Mouse (Mus musculus) small intestine, adult 2 months (tissue): ENCODE measurements around the gene Suclg2. TPM values are rescaled to one million over a fixed set of nuclear protein-coding genes. Genes with fewer than 3 reads are reported as not detected.

ENCODE experiments used
- H3K27ac ChIP-seq: fragments of 200-500 bp; 2 replicates; pipeline ENCODE4 v1.5.1; 2012; ENCODE audit warnings: low read depth, low read length, control low read depth, inconsistent platforms; ENCODE audit not compliant: insufficient read depth
- H3K27me3 ChIP-seq: fragments of 200-500 bp; 2 replicates; pipeline ENCODE4 v1.6.1; 2012; ENCODE audit warnings: mild to moderate bottlenecking, moderate library complexity, low read length, inconsistent platforms; ENCODE audit not compliant: control insufficient read depth, insufficient read depth
- H3K36me3 ChIP-seq: fragments of 200-500 bp; 2 replicates; pipeline ENCODE4 v1.6.1; 2012; ENCODE audit warnings: mild to moderate bottlenecking, low read length, control low read depth, inconsistent platforms; ENCODE audit not compliant: control insufficient read depth, insufficient read depth
- H3K4me1 ChIP-seq: fragments of 200-500 bp; 2 replicates; pipeline ENCODE4 v1.6.1; 2012; ENCODE audit warnings: low read length, inconsistent platforms, mixed read lengths; ENCODE audit not compliant: control insufficient read depth, insufficient read depth, insufficient read length
- H3K4me3 ChIP-seq: fragments of 200-500 bp; 2 replicates; pipeline ENCODE4 v1.5.1; 2012; ENCODE audit warnings: low read depth, mild to moderate bottlenecking, control low read depth, inconsistent platforms, low read length, moderate library complexity
- CTCF ChIP-seq: fragments of 200-500 bp; IDR thresholded peaks from 2 replicates; pipeline ENCODE4 v1.5.1; 2012; ENCODE audit warnings: low read depth, mild to moderate bottlenecking, control low read depth, inconsistent platforms, low read length, moderate library complexity, mixed read lengths; ENCODE audit not compliant: insufficient replicate concordance, insufficient read length; ENCODE audit errors: extremely low read depth
- POLR2A ChIP-seq: fragments of 200-500 bp; IDR thresholded peaks from 2 replicates; pipeline ENCODE4 v1.6.1; 2012; ENCODE audit warnings: low read depth, mild to moderate bottlenecking, control low read depth, inconsistent platforms, low read length, moderate library complexity
- WGBS: fragments of 180-500 bp; shearing (Covaris S2); methylation state at CpG from one replicate; pipeline ENCODE4 v1.1.7; 2018; 5-methylcytosine and 5-hydroxymethylcytosine counted together
- polyA plus RNA-seq: library from polyadenylated mRNA; depleted of rRNA; stranded (reverse); fragments of >200 nt; gene quantifications from 2 replicates; pipeline ENCODE4 v1.2.3, GENCODE M21; 2012

Gene Suclg2
- polyA plus RNA-seq, 1 experiment: 13.1 TPM

GRCm38 (mm10) chr6:95590463-95590862 lies 128.1 kb downstream of the Suclg2 start:
- Histone ChIP-seq H3K4me1 (no peaks in the 10 kb centered on the region), H3K27ac (no peak overlapping the region), H3K4me3 (no peak overlapping the region), H3K27me3 (no peaks in the 10 kb centered on the region), H3K36me3 (peaks cover 13% of the 10 kb centered on the region; the same call in 1 of the 2 replicates)
- TF ChIP-seq CTCF (no peak), POLR2A (no peak)
- WGBS: 84% methylated on average over 4 of the region's 4 CpGs

- peaks cover 8% of the 10 kb centered on the region; the same call in 1 of the 2 replicates for H3K36me3 ChIP-seq
- H3K27me3 ChIP-seq: no peaks in the 10 kb centered on the region
- no peak overlapping the region for H3K27ac ChIP-seq
- no peaks in the 10 kb centered on the region for H3K4me1 ChIP-seq
- 90% methylated on average over 6 of the region's 6 CpGs for WGBS
- H3K4me3 ChIP-seq: no peak overlapping the region
- no peak for TF ChIP-seq CTCF
- no peak for TF ChIP-seq POLR2A
These were observed 131.3 kb downstream of the Suclg2 start for GRCm38 (mm10) chr6:95587108-95587796.

- no peak overlapping the region for H3K4me3 ChIP-seq
- no peaks in the 10 kb centered on the region for H3K27me3 ChIP-seq
- H3K36me3 ChIP-seq: peaks cover 15% of the 10 kb centered on the region
- no peaks in the 10 kb centered on the region for H3K4me1 ChIP-seq
- TF ChIP-seq CTCF (no peak), POLR2A (no peak)
- no peak overlapping the region for H3K27ac ChIP-seq
- WGBS: 84% methylated on average over 3 of the region's 3 CpGs
These were observed 136.7 kb downstream of the Suclg2 start for GRCm38 (mm10) chr6:95581893-95582292.

- no peak overlapping the region for H3K27ac ChIP-seq
These were observed 138.8 kb downstream of the Suclg2 start for GRCm38 (mm10) chr6:95579792-95580191.

GRCm38 (mm10) chr6:95575531-95575930 lies 143.1 kb downstream of the Suclg2 start:
- Histone ChIP-seq H3K4me3 (no peak overlapping the region), H3K27ac (no peak overlapping the region), H3K4me1 (no peaks in the 10 kb centered on the region), H3K36me3 (peaks cover 17% of the 10 kb centered on the region), H3K27me3 (no peaks in the 10 kb centered on the region)
- 73% methylated on average over 4 of the region's 4 CpGs for WGBS
- TF ChIP-seq CTCF (no peak), POLR2A (no peak)

More at GRCm38 (mm10) chr6:95579792-95580191, 138.8 kb downstream of the Suclg2 start:
- Histone ChIP-seq H3K27me3 (no peaks in the 10 kb centered on the region), H3K36me3 (peaks cover 16% of the 10 kb centered on the region), H3K4me1 (no peaks in the 10 kb centered on the region), H3K4me3 (no peak overlapping the region)
- 55% methylated on average over 4 of the region's 4 CpGs for WGBS
- TF ChIP-seq CTCF: no peak
- TF ChIP-seq POLR2A: no peak

- WGBS: 95% methylated on average over 3 of the region's 3 CpGs
- H3K27me3 ChIP-seq: no peaks in the 10 kb centered on the region
- H3K36me3 ChIP-seq: peaks cover 17% of the 10 kb centered on the region
- no peak for TF ChIP-seq CTCF
- no peak for TF ChIP-seq POLR2A
- no peaks in the 10 kb centered on the region for H3K4me1 ChIP-seq
- no peak overlapping the region for H3K27ac ChIP-seq
- H3K4me3 ChIP-seq: no peak overlapping the region
These were observed 143.7 kb downstream of the Suclg2 start for GRCm38 (mm10) chr6:95574867-95575266.

- Histone ChIP-seq H3K4me3 (no peak overlapping the region), H3K4me1 (no peaks in the 10 kb centered on the region), H3K36me3 (peaks cover 17% of the 10 kb centered on the region), H3K27me3 (no peaks in the 10 kb centered on the region), H3K27ac (no peak overlapping the region)
- TF ChIP-seq POLR2A (no peak), CTCF (no peak)
- 71% methylated on average over 4 of the region's 4 CpGs for WGBS
These were observed 144.2 kb downstream of the Suclg2 start for GRCm38 (mm10) chr6:95574389-95574788.
